Mouse (Mus musculus) erythroblast, adult 5-6 weeks (primary cell): ENCODE measurements around the gene Zdhhc3. TPM values are rescaled to one million over a fixed set of nuclear protein-coding genes. Genes with fewer than 3 reads are reported as not detected.

Experiments
- ATAC-seq: replicated peaks from 2 replicates; pipeline ENCODE4 v1.8.0; 2016; ENCODE audit warnings: moderate number of reproducible peaks, mild to moderate bottlenecking, moderate TSS enrichment, inconsistent platforms; ENCODE audit not compliant: poor library complexity, low FRiP score, severe bottlenecking
- total RNA-seq, 2 experiments: library from RNA; stranded (forward) in 1 of 2; stranded (reverse) in 1 of 2; fragments of 150-400 nt in 1 of 2; fragments of 200-764, 138-1000 nt in 1 of 2; gene quantifications; 2 replicates each; pipeline versions ENCODE4 v1.2.3 to v1.2.4; 2015 to 2017; ENCODE audit warnings: low replicate concordance in 2 of 2

Zdhhc3 gene
- total RNA-seq, 2 experiments from 2014 or later = 11.7 to 15.1 TPM

DNA sequence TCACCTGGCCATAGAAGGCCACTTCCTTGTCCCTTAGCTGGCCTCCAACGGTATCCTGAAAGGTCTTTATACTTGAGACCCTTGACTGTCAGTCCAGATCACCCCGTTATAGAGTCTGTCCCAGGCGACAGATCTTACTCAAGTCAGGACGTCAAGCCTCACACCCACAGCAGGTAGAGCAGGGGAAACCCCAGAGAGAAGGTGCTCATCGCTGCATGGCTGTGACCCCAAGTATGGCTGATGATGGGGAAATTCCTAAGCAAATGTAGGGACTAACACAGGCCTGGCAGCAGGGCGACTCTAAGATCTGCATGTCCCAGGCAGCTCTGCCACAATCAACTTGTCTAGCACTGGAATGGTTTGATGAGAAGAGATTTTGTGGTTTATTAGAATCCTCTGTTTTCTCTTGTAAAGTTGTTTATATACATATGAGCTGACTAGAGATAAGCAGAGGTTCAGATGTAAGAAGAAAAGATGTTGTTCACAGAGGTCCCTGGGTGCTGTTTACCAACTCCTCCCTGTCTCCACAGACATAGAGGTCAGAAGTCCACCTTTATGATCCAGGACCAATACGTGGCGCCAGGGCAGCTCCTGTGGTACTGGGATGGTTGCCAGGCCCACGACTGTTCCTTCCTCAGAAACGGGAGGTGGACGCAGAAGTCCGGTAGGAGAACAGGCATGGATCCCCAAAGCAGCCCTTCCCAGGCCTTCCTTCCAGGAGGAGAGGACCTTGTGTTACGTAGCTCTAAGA lies 81.3 kb downstream of the Zdhhc3 start:
- no peak for ATAC-seq

GRCm38 (mm10) chr9:123024201-123024600 lies 88.8 kb downstream of the Zdhhc3 start:
- no peak for ATAC-seq

GRCm38 (mm10) chr9:123021636-123022379 lies 91.2 kb downstream of the Zdhhc3 start:
- ATAC-seq = no peak

DNA sequence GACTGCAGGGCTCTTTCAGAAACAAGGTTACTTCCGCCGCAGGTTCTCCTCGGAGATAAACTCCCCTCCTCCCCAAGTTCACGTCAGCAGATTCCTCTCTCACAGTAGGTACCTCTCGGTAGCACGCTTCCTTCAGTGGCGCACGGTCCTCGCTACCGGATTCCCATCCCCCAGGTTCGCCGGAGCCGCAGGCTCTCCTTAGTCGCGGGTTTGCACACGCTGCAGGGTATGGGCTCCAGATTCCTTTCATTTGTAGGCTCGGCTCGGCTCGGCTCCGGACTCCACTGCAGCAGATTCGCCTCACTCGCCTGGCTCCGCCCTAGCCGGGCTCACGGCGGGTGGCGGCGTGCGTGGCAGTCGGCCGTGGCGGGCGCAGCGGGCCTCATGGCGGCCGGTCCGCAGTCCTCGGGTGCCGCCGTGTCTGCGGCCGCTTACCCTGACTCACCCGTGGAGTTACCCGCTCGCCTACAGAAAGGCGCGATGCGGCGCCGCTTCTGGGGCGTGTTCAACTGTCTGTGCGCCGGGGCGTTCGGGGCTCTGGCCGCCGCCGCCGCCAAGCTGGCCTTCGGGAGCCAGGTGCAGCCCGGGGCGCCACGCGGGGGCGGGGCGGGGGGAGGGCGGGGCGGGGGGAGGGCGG lies 91.9 kb downstream of the Zdhhc3 start, which contains the start of gene Tmem42:
Tmem42 (plus strand) TSS at position 332 of the 637 bp plus-strand sequence.
- peak; percentile 87 for ATAC-seq

Other genes with a start within 250 kb of the Zdhhc3 start
- gene Zfp445, start 247.2 kb downstream of the Zdhhc3 start, total RNA-seq (2015; ENCODE audit: low replicate concordance) = 16.7 TPM in 2 replicates
- gene Zfp445, start 247.2 kb downstream of the Zdhhc3 start, total RNA-seq (2017; ENCODE audit: low replicate concordance) = 18.7 and 19.8 TPM in 2 replicates
- gene Zkscan7, start 227.5 kb downstream of the Zdhhc3 start, total RNA-seq (2015; ENCODE audit: low replicate concordance) = 0.77 TPM in 1 of 2 replicates, not detected in the other
- not detected in 2 replicates for gene Zkscan7, start 227.5 kb downstream of the Zdhhc3 start, total RNA-seq (2017; ENCODE audit: low replicate concordance)
- 1.9 TPM in 1 of 2 replicates, not detected in the other for gene Zfp105, start 190.1 kb downstream of the Zdhhc3 start, total RNA-seq (2015; ENCODE audit: low replicate concordance)
- gene Zfp105, start 190.1 kb downstream of the Zdhhc3 start, total RNA-seq (2017; ENCODE audit: low replicate concordance) = 1.8 TPM in 1 of 2 replicates, not detected in the other
- gene 1110059G10Rik, start 162.2 kb downstream of the Zdhhc3 start, total RNA-seq (2015; ENCODE audit: low replicate concordance) = 22.9 and 32.4 TPM in 2 replicates
- 5.8 and 18.7 TPM in 2 replicates for gene 1110059G10Rik, start 162.2 kb downstream of the Zdhhc3 start, total RNA-seq (2017; ENCODE audit: low replicate concordance)
- gene Kif15, start 162.2 kb downstream of the Zdhhc3 start, total RNA-seq (2015; ENCODE audit: low replicate concordance) = 43.4 and 70.8 TPM in 2 replicates
- 118 and 133 TPM in 2 replicates for gene Kif15, start 162.2 kb downstream of the Zdhhc3 start, total RNA-seq (2017; ENCODE audit: low replicate concordance)
- gene Tmem42, start 91.9 kb downstream of the Zdhhc3 start, total RNA-seq (2015; ENCODE audit: low replicate concordance) = 2.5 and 5.4 TPM in 2 replicates
- 1.1 and 1.3 TPM in 2 replicates for gene Tmem42, start 91.9 kb downstream of the Zdhhc3 start, total RNA-seq (2017; ENCODE audit: low replicate concordance)
- not detected in 2 replicates for gene Tgm4, start 78.5 kb downstream of the Zdhhc3 start, total RNA-seq (2015; ENCODE audit: low replicate concordance)
- not detected in 2 replicates for gene Tgm4, start 78.5 kb downstream of the Zdhhc3 start, total RNA-seq (2017; ENCODE audit: low replicate concordance)
- 6.5 and 12.3 TPM in 2 replicates for gene Exosc7, start within 50 bp of the Zdhhc3 start, total RNA-seq (2015; ENCODE audit: low replicate concordance)
- 12.9 and 24.5 TPM in 2 replicates for gene Exosc7, start within 50 bp of the Zdhhc3 start, total RNA-seq (2017; ENCODE audit: low replicate concordance)
- not detected in 2 replicates for gene Clec3b, start 37.7 kb upstream of the Zdhhc3 start, total RNA-seq (2015; ENCODE audit: low replicate concordance)
- gene Clec3b, start 37.7 kb upstream of the Zdhhc3 start, total RNA-seq (2017; ENCODE audit: low replicate concordance) = not detected in 2 replicates
- not detected in 2 replicates for gene Cdcp1, start 102.8 kb upstream of the Zdhhc3 start, total RNA-seq (2015; ENCODE audit: low replicate concordance)
- gene Cdcp1, start 102.8 kb upstream of the Zdhhc3 start, total RNA-seq (2017; ENCODE audit: low replicate concordance) = not detected in 2 replicates
- gene Tmem158, start 147.6 kb upstream of the Zdhhc3 start, total RNA-seq (2015; ENCODE audit: low replicate concordance) = 1.3 TPM in 1 of 2 replicates, not detected in the other
- gene Tmem158, start 147.6 kb upstream of the Zdhhc3 start, total RNA-seq (2017; ENCODE audit: low replicate concordance) = not detected in 2 replicates